Mouse (Mus musculus) retina, adult 2 months (tissue): Measurements from ENCODE around the gene Med1.

Experiments
- DNase-seq: peaks from one replicate; pipeline ENCODE4 v3.0.0-alpha.2; 2012; ENCODE audit warnings: low read depth, low spot score

The Med1 gene

GRCm38 (mm10) chr11:98149304-98149750 lies 43.8 kb downstream of the Med1 start:
- DNase-seq, result peak; percentile 72

- DNase-seq, result peak; percentile 61
These were observed 44.4 kb downstream of the Med1 start for GRCm38 (mm10) chr11:98148551-98149301.

DNA sequence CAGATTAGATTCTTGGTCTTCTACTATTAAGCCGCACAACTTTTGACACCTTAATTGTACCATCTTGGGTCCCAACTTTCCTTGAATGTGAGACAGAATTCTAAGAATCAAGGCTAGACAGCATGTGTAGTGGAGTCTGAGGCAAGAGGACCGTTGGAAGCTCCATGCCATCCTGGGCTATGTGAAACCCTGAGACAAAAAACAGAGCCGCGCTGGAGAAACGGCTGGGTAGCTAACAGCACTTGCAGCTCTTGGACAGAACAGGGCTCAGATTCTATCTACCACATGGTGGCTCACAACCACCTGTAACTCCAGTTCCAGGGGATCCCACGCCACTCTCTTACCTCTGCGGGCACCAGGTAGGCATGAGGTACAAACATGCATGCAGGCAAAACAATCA lies 47.2 kb downstream of the Med1 start:
- DNase-seq, result no peak

DNA sequence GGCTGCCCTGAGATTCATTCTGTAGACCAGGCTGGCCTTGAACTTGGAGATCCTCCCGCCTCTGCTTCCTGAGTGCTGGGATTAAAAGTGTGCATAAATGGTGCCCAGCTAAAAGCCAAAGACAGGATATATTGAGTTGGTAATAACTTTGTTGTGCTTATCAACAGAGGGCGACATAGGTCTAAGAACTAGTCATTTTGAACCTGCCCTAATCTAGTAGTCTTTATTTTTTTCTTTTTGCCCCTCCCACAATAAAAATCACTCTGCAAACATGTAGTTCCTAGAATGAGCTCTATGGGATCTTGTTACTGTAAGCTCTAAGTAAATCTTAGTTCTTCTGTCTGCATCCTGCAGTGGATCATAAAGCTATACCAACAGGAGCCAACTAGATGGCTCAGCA lies 50.5 kb downstream of the Med1 start:
- DNase-seq, result no peak

- no peak for DNase-seq
These were observed 54.2 kb downstream of the Med1 start for GRCm38 (mm10) chr11:98138894-98139293.

DNA sequence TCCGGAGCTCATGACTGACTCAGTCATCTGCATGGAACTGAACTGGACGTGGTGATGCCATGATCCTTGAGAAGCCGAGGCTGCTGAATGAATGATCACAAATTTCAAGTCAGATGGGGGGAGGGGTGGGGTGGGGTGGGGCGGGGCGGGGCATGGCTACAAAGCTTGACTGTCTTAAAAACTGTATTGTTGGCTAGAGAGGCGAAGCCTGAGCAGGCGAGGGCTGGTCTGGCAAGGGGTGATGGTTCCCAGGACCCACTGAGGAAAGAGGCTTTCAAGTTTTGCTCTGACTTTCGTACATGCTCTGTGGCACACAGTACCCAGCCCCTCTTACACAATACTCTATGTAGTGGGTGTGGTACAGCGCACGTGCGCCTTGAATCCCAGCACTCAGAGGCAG lies 55.3 kb downstream of the Med1 start:
- no peak for DNase-seq

DNA sequence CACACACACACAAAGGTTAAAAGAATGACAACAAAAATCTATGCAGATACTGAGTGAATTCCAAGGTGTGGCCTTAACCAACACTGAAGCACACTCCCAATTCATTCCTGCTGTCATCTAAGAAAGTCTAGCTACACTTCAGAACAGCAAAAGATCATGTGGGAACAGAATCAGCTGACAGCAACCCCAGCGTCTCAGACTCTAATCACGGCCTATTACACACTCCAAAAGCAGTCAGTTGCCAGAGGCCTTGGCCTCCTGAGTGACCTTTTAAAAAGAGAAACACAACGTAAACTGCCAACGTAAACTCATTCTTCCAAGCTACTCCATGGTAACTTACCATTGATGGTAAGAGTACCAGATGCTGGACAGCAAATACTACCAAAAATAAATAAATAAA lies 58.1 kb downstream of the Med1 start:
- no peak for DNase-seq

DNA sequence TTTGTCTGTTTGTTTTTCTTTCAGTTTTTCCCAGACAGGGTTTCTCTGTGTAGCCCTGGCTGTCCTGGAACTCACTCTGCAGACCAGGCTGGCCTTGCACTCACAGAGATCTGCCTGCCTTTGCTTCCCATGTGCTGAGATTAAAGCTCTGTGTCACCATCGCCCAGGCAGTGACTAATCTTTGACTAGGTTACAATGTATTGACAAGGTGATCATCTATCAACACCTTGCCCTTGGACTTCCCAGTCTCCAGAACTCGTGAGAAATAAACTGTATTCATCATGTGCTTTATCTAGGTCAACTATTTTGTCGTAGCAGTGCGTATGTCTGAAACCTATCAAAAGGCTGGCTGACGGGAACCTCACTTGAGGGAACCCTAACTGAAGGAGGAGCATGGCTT lies 69.7 kb downstream of the Med1 start:
- no peak for DNase-seq

DNA sequence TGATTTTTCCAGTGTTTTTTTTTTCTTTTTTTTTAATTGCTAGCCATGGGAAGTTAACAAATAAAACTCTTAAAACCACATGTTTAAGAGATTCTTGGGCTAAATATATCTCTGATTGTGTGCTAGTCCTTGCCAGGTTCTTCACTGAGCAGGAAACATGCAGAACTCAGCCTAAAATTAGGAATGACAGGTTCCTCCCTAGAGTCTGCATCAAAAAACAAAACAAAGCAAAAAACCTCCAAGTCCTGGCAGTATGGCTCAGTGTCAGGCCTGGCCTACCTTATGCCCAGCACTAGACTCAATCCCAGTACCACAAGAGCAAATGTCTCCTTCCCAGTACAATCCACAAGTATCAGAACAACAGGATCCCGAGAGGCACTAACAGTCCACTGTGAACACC lies 78.7 kb downstream of the Med1 start:
- no peak for DNase-seq

DNA sequence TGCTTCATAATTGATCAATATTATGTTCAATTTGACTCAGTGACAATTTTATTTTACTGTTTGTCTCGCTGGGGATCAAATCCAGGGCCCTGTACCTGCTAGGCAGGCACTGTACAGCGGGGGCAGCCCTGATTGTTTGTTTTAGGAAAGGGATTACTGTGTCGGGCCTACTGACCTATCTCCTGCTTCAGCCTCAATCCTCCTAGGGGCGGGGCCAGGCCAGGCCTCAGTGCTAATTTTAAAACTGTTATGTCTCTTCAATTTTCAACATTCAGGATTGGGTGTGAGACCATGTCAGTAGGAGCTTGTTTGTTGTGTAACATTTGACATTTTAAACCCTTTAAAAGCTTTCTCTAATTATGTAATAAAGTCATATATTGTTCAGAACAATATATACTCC lies 79.6 kb downstream of the Med1 start:
- peak; percentile 41 for DNase-seq

- DNase-seq, result no peak
These were observed 83.4 kb downstream of the Med1 start for GRCm38 (mm10) chr11:98109706-98110105.
